In the genomic region with DNA sequence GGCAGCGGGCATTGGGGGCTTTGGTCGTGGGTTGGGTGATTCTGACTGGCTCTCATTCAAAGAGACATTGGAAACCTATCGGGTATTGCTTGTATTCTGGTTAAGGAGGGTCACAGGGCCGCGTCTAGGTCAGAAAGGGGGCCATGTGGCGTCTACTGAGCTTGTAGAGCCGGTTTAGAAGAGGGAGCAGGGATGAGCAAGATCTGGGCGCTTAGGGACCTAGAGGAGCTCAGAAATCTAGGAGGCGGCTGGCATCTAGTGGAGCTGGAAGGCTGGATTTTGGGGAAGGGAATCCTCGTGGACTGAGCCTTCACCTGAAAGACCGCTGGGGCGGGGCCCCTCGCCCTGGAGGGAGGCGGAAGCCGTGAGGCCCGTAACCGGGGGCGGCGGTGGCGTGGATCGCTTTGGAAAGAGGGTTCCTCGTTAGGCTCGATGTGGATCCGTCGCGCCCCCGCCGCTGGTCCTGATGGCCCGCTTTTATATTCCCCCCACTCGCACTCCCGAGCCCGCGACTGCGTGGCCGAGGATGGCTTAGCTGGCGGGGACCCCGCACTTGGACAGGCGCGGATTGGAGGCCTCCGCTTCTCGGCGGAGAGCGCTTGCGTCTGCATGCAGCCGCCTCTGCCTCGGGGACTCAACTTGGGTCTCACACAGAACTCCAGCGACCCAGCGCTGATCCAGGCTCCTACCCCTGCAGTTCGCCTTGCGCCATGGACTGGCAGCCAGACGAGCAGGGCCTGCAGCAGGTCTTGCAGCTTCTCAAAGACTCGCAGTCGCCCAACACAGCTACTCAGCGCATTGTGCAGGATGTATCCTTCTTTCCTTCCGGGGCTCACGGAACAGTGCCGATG, we compare ENCODE assay signal across 8 mouse cellular contexts. TPM values are rescaled to one million over a fixed set of nuclear protein-coding genes. Genes with fewer than 3 reads are reported as not detected.
A peak's percentile ranks its signal among the peaks of the same experiment; 100 is the strongest.
DNase-seq lines count a peak whose midpoint lies in the region; ATAC-seq and TF ChIP-seq lines count a peak whose summit lies in the region.

No protein-coding gene starts in this region.

- peak overlapping the region; percentile 99 for H3K27ac ChIP-seq in intestine, embryonic 14.5 days (ENCODE audit: low read depth)
- peak overlapping the region; percentile 100 for H3K27ac ChIP-seq in limb, embryonic 12.5 days
- H3K27ac ChIP-seq in midbrain, embryonic 11.5 days (ENCODE audit: low read depth, low read length), result peak overlapping the region; percentile 99
- peak overlapping the region; percentile 55 for H3K27ac ChIP-seq in spleen, adult 2 months (ENCODE audit: insufficient read depth, low read length)

- H3K9me3 ChIP-seq in intestine, embryonic 14.5 days (ENCODE audit: control insufficient read depth, low read length), result no peaks in the 10 kb centered on the region
- H3K9me3 ChIP-seq in limb, embryonic 12.5 days, result no peaks in the 10 kb centered on the region
- no peaks in the 10 kb centered on the region for H3K9me3 ChIP-seq in midbrain, embryonic 11.5 days (ENCODE audit: control insufficient read depth, low read length)

- H3K4me2 ChIP-seq in intestine, embryonic 14.5 days (ENCODE audit: low read length), result peak overlapping the region; percentile 60
- H3K4me2 ChIP-seq in limb, embryonic 12.5 days, result peak overlapping the region; percentile 93
- peak overlapping the region; percentile 64 for H3K4me2 ChIP-seq in midbrain, embryonic 11.5 days

- peaks cover 14% of the 10 kb centered on the region for H3K4me1 ChIP-seq in intestine, embryonic 14.5 days (replicated peaks; ENCODE audit: control insufficient read depth, insufficient read depth, low read length)
- H3K4me1 ChIP-seq in limb, embryonic 12.5 days (replicated peaks), result peaks cover 28% of the 10 kb centered on the region
- H3K4me1 ChIP-seq in midbrain, embryonic 11.5 days (ENCODE audit: control insufficient read depth, insufficient read depth, low read length), result peaks cover 21% of the 10 kb centered on the region
- H3K4me1 ChIP-seq in spleen, adult 2 months (ENCODE audit: control insufficient read depth, insufficient read depth, insufficient read length), result peaks cover 8% of the 10 kb centered on the region; the same call in 1 of the 2 replicates

- no peaks in the 10 kb centered on the region for H3K27me3 ChIP-seq in intestine, embryonic 14.5 days (replicated peaks; ENCODE audit: control insufficient read depth, insufficient read depth, low read length)
- H3K27me3 ChIP-seq in limb, embryonic 12.5 days, result no peaks in the 10 kb centered on the region
- H3K27me3 ChIP-seq in midbrain, embryonic 11.5 days (ENCODE audit: control insufficient read depth, insufficient read depth, low read length), result no peaks in the 10 kb centered on the region
- H3K27me3 ChIP-seq in spleen, adult 2 months (ENCODE audit: control insufficient read depth, insufficient read depth, low read length), result no peaks in the 10 kb centered on the region

- peak; percentile 68 for DNase-seq in embryo, embryonic 10 days (ENCODE audit: low spot score)
- no peak for DNase-seq in embryo, embryonic 10.5 days (ENCODE audit: low spot score)
- DNase-seq in cerebellum, adult 8-10 months, result peak; percentile 51
- peak; percentile 67 to 70 for DNase-seq in frontal cortex, postnatal 36 days (ENCODE audit: low spot score in 2 of 2)
- peak; percentile 83 for DNase-seq in intestine, embryonic 14.5 days (ENCODE audit: low spot score)
- DNase-seq in midbrain, embryonic 11.5 days (ENCODE audit: low spot score, missing footprints), result peak; percentile 95
- peak in 1 of 2 experiments; percentile 50 for DNase-seq in spleen, adult 2 months (ENCODE audit: low read depth in 1 of 2, low spot score in 2 of 2)

- under 1% methylated on average over 57 of the region's 57 CpGs for WGBS in intestine, embryonic 14.5 days
- WGBS in limb, embryonic 12.5 days, result under 1% methylated on average over 57 of the region's 57 CpGs
- WGBS in midbrain, embryonic 11.5 days, result 1% methylated on average over 56 of the region's 57 CpGs
- WGBS in spleen, adult 2 months, result under 1% methylated on average over 57 of the region's 57 CpGs

- H3K9ac ChIP-seq in intestine, embryonic 14.5 days (ENCODE audit: low read length), result peak overlapping the region; percentile 69
- peak overlapping the region; percentile 92 for H3K9ac ChIP-seq in limb, embryonic 12.5 days (replicated peaks)
- H3K9ac ChIP-seq in midbrain, embryonic 11.5 days (ENCODE audit: low read length), result peak overlapping the region; percentile 76

- peak; percentile 4; the same call in 1 of the 2 replicates for ATAC-seq in intestine, embryonic 14.5 days (replicated peaks; ENCODE audit: low FRiP score, low TSS enrichment, low read depth)
- ATAC-seq in limb, embryonic 12.5 days (ENCODE audit: insufficient number of reproducible peaks, insufficient read depth, low FRiP score, low TSS enrichment, low read depth), result peak; percentile 11; the same call in 1 of the 2 replicates
- ATAC-seq in midbrain, embryonic 11.5 days (ENCODE audit: low FRiP score), result peak; percentile 20

- TF ChIP-seq CTCF in spleen, adult 2 months (IDR thresholded peaks at IDR 0.05; ENCODE audit: extremely low read depth, insufficient read depth, insufficient read length, insufficient replicate concordance), result no peak

- no peak for TF ChIP-seq POLR2A in spleen, adult 2 months (IDR thresholded peaks at IDR 0.05; ENCODE audit: low read depth, low read length)

- peaks cover 40% of the 10 kb centered on the region for H3K36me3 ChIP-seq in intestine, embryonic 14.5 days (ENCODE audit: control insufficient read depth, insufficient read depth, low read length)
- peaks cover 45% of the 10 kb centered on the region for H3K36me3 ChIP-seq in limb, embryonic 12.5 days
- H3K36me3 ChIP-seq in midbrain, embryonic 11.5 days (ENCODE audit: control insufficient read depth, insufficient read depth, low read length), result peaks cover 11% of the 10 kb centered on the region; the same call in 1 of the 2 replicates
- H3K36me3 ChIP-seq in spleen, adult 2 months (ENCODE audit: control insufficient read depth, insufficient read depth, low read length), result peaks cover 7% of the 10 kb centered on the region

- peak overlapping the region; percentile 64 for H3K4me3 ChIP-seq in intestine, embryonic 14.5 days (ENCODE audit: low read depth, low read length)
- H3K4me3 ChIP-seq in limb, embryonic 12.5 days (replicated peaks), result peak overlapping the region; percentile 78
- H3K4me3 ChIP-seq in midbrain, embryonic 11.5 days (ENCODE audit: low read depth, low read length), result peak overlapping the region; percentile 80
- H3K4me3 ChIP-seq in spleen, adult 2 months (ENCODE audit: extremely low read depth, insufficient read depth, insufficient read length), result peak overlapping the region; percentile 88

RNA-seq across cellular contexts. Expression of gene Tnpo2, which starts 1.2 kb away (rescaled TPM):
- polyA plus RNA-seq in intestine, embryonic 14.5 days (2014; fragmentation: Nextera tagmentation; extraction: Ambion mirVana), result 15.5 and 15.7 TPM in 2 replicates
- 30.5 and 31.7 TPM in 2 replicates for polyA plus RNA-seq in limb, embryonic 12.5 days (2016; fragmentation: Nextera tagmentation; extraction: Ambion mirVana)
- polyA plus RNA-seq in midbrain, embryonic 11.5 days (2014; fragmentation: Nextera tagmentation; extraction: Ambion mirVana), result 19.5 and 19.9 TPM in 2 replicates
- polyA plus RNA-seq in spleen, adult 2 months (2012; rRNA removed), result 40.0 and 47.5 TPM in 2 replicates

RNA-seq across cellular contexts. Expression of gene Trir, which starts 11.3 kb away (rescaled TPM):
- polyA plus RNA-seq in intestine, embryonic 14.5 days (2014; fragmentation: Nextera tagmentation; extraction: Ambion mirVana), result 115 and 143 TPM in 2 replicates
- polyA plus RNA-seq in limb, embryonic 12.5 days (2016; fragmentation: Nextera tagmentation; extraction: Ambion mirVana), result 177 and 182 TPM in 2 replicates
- polyA plus RNA-seq in midbrain, embryonic 11.5 days (2014; fragmentation: Nextera tagmentation; extraction: Ambion mirVana), result 164 and 180 TPM in 2 replicates
- 87.8 and 137 TPM in 2 replicates for polyA plus RNA-seq in spleen, adult 2 months (2012; rRNA removed)

RNA-seq across cellular contexts. Expression of gene Asna1, which starts 12.8 kb away (rescaled TPM):
- polyA plus RNA-seq in intestine, embryonic 14.5 days (2014; fragmentation: Nextera tagmentation; extraction: Ambion mirVana), result 95.9 and 105 TPM in 2 replicates
- polyA plus RNA-seq in limb, embryonic 12.5 days (2016; fragmentation: Nextera tagmentation; extraction: Ambion mirVana), result 134 TPM in 2 replicates
- polyA plus RNA-seq in midbrain, embryonic 11.5 days (2014; fragmentation: Nextera tagmentation; extraction: Ambion mirVana), result 129 TPM in 2 replicates
- polyA plus RNA-seq in spleen, adult 2 months (2012; rRNA removed), result 71.6 and 72.0 TPM in 2 replicates

RNA-seq across cellular contexts. Expression of gene Fbxw9, which starts 21.9 kb away (rescaled TPM):
- 26.2 and 26.9 TPM in 2 replicates for polyA plus RNA-seq in intestine, embryonic 14.5 days (2014; fragmentation: Nextera tagmentation; extraction: Ambion mirVana)
- polyA plus RNA-seq in limb, embryonic 12.5 days (2016; fragmentation: Nextera tagmentation; extraction: Ambion mirVana), result 27.4 and 29.9 TPM in 2 replicates
- polyA plus RNA-seq in midbrain, embryonic 11.5 days (2014; fragmentation: Nextera tagmentation; extraction: Ambion mirVana), result 22.4 and 25.8 TPM in 2 replicates
- 18.8 and 22.5 TPM in 2 replicates for polyA plus RNA-seq in spleen, adult 2 months (2012; rRNA removed)

RNA-seq across cellular contexts. Expression of gene Best2, which starts 23.6 kb away (rescaled TPM):
- not detected in 2 replicates for polyA plus RNA-seq in intestine, embryonic 14.5 days (2014; fragmentation: Nextera tagmentation; extraction: Ambion mirVana)
- not detected in 2 replicates for polyA plus RNA-seq in limb, embryonic 12.5 days (2016; fragmentation: Nextera tagmentation; extraction: Ambion mirVana)
- polyA plus RNA-seq in midbrain, embryonic 11.5 days (2014; fragmentation: Nextera tagmentation; extraction: Ambion mirVana), result not detected in 2 replicates
- not detected in 2 replicates for polyA plus RNA-seq in spleen, adult 2 months (2012; rRNA removed)
